In the genomic region with DNA sequence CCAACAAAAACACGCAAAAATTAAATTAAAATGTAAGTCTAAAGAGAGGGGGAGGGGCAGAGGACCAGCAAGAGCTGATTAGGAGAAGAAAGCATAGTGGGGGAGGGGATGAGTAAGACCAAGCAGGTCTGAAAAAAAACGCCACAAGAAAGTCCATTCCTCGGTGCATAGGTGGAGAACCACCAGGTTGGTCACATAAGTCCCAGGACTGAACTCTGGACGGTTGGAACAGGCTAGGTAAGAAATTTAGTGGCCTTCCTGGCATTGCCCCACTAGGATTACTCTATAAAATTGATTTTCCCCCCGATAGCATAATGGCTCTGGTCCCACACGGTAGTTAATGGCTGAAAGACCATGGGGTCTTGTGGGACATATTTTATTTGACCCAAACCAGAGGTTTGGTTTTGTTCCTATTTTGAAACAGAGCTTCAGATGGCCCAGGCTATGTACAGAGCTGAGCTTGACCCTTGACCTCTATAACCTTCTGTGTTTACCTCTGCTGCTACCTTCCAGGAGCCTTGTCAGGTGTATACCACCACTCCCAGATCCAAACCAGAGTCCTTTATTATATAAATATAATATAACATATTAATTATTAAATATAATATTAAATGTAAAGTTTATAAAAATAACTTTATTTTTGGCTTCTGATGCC, we compare ENCODE assay signal across 35 mouse cellular contexts. TPM values are rescaled to one million over a fixed set of nuclear protein-coding genes. Genes with fewer than 3 reads are reported as not detected.
DNase-seq lines count a peak whose midpoint lies in the region; ATAC-seq and TF ChIP-seq lines count a peak whose summit lies in the region.
"Had no signal": no experiment of that assay in that cellular context is flagged by ENCODE, and none has a peak within 500 bp of the region (broad histone marks: within the 10 kb centered on the region; RNA-seq: fewer than 3 reads in every experiment).

No protein-coding gene starts in this region.

- H3K9me3 ChIP-seq in intestine, embryonic 14.5 days (ENCODE audit: control insufficient read depth, low read length): no peaks in the 10 kb centered on the region
- H3K9me3 ChIP-seq in intestine, postnatal 0 days (ENCODE audit: control insufficient read depth): no peaks in the 10 kb centered on the region
- no peaks in the 10 kb centered on the region for H3K9me3 ChIP-seq in liver, embryonic 15.5 days (replicated peaks)
- no peaks in the 10 kb centered on the region for H3K9me3 ChIP-seq in forebrain, embryonic 16.5 days (ENCODE audit: control insufficient read depth, low read length)
- H3K9me3 ChIP-seq: forebrain, embryonic 13.5 days; hindbrain, embryonic 10.5 days; hindbrain, embryonic 15.5 days; lung, embryonic 15.5 days; midbrain, embryonic 10.5 days; midbrain, embryonic 15.5 days; neural tube, embryonic 15.5 days had no signal

- TF ChIP-seq CTCF in intestine, postnatal 0 days (IDR thresholded peaks at IDR 0.05; ENCODE audit: low read depth): no peak

- H3K4me2 ChIP-seq in intestine, embryonic 14.5 days (ENCODE audit: low read length): no peak overlapping the region
- H3K4me2 ChIP-seq in intestine, postnatal 0 days (replicated peaks; ENCODE audit: low read depth): no peak overlapping the region
- H3K4me2 ChIP-seq in liver, embryonic 15.5 days: no peak overlapping the region
- no peak overlapping the region for H3K4me2 ChIP-seq in forebrain, embryonic 16.5 days (ENCODE audit: low read length)
- H3K4me2 ChIP-seq: forebrain, embryonic 13.5 days; hindbrain, embryonic 15.5 days; lung, embryonic 15.5 days; midbrain, embryonic 15.5 days; neural tube, embryonic 15.5 days had no signal

- no peaks in the 10 kb centered on the region for H3K4me1 ChIP-seq in intestine, embryonic 14.5 days (replicated peaks; ENCODE audit: control insufficient read depth, insufficient read depth, low read length)
- H3K4me1 ChIP-seq in intestine, postnatal 0 days (replicated peaks; ENCODE audit: control insufficient read depth, insufficient read depth, low read length): no peaks in the 10 kb centered on the region
- no peaks in the 10 kb centered on the region for H3K4me1 ChIP-seq in liver, embryonic 15.5 days (replicated peaks)
- no peaks in the 10 kb centered on the region for H3K4me1 ChIP-seq in forebrain, embryonic 16.5 days (replicated peaks; ENCODE audit: control insufficient read depth, insufficient read depth, low read length)
- H3K4me1 ChIP-seq: forebrain, embryonic 13.5 days; hindbrain, embryonic 15.5 days; midbrain, embryonic 10.5 days; midbrain, embryonic 15.5 days; neural tube, embryonic 15.5 days had no signal

- no peaks in the 10 kb centered on the region for H3K36me3 ChIP-seq in intestine, embryonic 14.5 days (ENCODE audit: control insufficient read depth, insufficient read depth, low read length)
- H3K36me3 ChIP-seq in intestine, postnatal 0 days (ENCODE audit: control insufficient read depth, insufficient read depth): no peaks in the 10 kb centered on the region
- H3K36me3 ChIP-seq in liver, embryonic 15.5 days (replicated peaks): 0 out of 2 replicates have a peak, but pooled peaks cover under 1% of the 10 kb centered on the region
- H3K36me3 ChIP-seq in forebrain, embryonic 16.5 days (ENCODE audit: control insufficient read depth, insufficient read depth): no peaks in the 10 kb centered on the region
- H3K36me3 ChIP-seq: hindbrain, embryonic 10.5 days; hindbrain, embryonic 15.5 days; lung, embryonic 15.5 days; midbrain, embryonic 10.5 days; midbrain, embryonic 15.5 days; neural tube, embryonic 15.5 days had no signal

- 0 out of 2 replicates have a peak, but pooled peaks have one; percentile 36 for ATAC-seq in intestine, embryonic 14.5 days (replicated peaks; ENCODE audit: low FRiP score, low TSS enrichment, low read depth)
- no peak for ATAC-seq in intestine, postnatal 0 days
- ATAC-seq in liver, embryonic 15.5 days (ENCODE audit: insufficient read depth): peak; percentile 51
- no peak for ATAC-seq in forebrain, embryonic 16.5 days
- ATAC-seq: forebrain, embryonic 13.5 days; inflammation-experienced regulatory T-cells, adult 6 months; midbrain, embryonic 15.5 days had no signal

- no peak overlapping the region for H3K4me3 ChIP-seq in intestine, embryonic 14.5 days (ENCODE audit: low read depth, low read length)
- no peak overlapping the region for H3K4me3 ChIP-seq in intestine, postnatal 0 days (ENCODE audit: low read depth, low read length)
- H3K4me3 ChIP-seq in liver, embryonic 15.5 days (replicated peaks): no peak overlapping the region
- no peak overlapping the region for H3K4me3 ChIP-seq in forebrain, embryonic 16.5 days (replicated peaks; ENCODE audit: low read length)
- H3K4me3 ChIP-seq: forebrain, embryonic 13.5 days; gastrocnemius, adult 2 months; hindbrain, embryonic 10.5 days; hindbrain, embryonic 15.5 days; lung, embryonic 15.5 days; midbrain, embryonic 10.5 days; midbrain, embryonic 15.5 days; neural tube, embryonic 15.5 days had no signal

- no peaks in the 10 kb centered on the region for H3K27me3 ChIP-seq in intestine, embryonic 14.5 days (replicated peaks; ENCODE audit: control insufficient read depth, insufficient read depth, low read length)
- no peaks in the 10 kb centered on the region for H3K27me3 ChIP-seq in intestine, postnatal 0 days (replicated peaks; ENCODE audit: control insufficient read depth, insufficient read depth, low read length)
- peaks cover 11% of the 10 kb centered on the region for H3K27me3 ChIP-seq in liver, embryonic 15.5 days
- no peaks in the 10 kb centered on the region for H3K27me3 ChIP-seq in forebrain, embryonic 16.5 days (replicated peaks; ENCODE audit: control insufficient read depth, insufficient read depth, low read length)
- H3K27me3 ChIP-seq: hindbrain, embryonic 15.5 days; lung, embryonic 15.5 days; midbrain, embryonic 15.5 days had no signal

- H3K9ac ChIP-seq in intestine, embryonic 14.5 days (ENCODE audit: low read length): no peak overlapping the region
- no peak overlapping the region for H3K9ac ChIP-seq in intestine, postnatal 0 days (ENCODE audit: low read depth, low read length)
- H3K9ac ChIP-seq in liver, embryonic 15.5 days: no peak overlapping the region
- H3K9ac ChIP-seq in forebrain, embryonic 16.5 days (replicated peaks; ENCODE audit: low read depth, low read length): no peak overlapping the region
- H3K9ac ChIP-seq: forebrain, embryonic 13.5 days; hindbrain, embryonic 15.5 days; lung, embryonic 15.5 days; midbrain, embryonic 15.5 days; neural tube, embryonic 15.5 days had no signal

- H3K27ac ChIP-seq in intestine, embryonic 14.5 days (ENCODE audit: low read depth): no peak overlapping the region
- 0 out of 2 replicates have a peak overlapping the region, but pooled peaks have one; percentile 9 for H3K27ac ChIP-seq in intestine, postnatal 0 days (ENCODE audit: low read depth, low read length)
- peak overlapping the region; percentile 58; the same call in 1 of the 2 replicates for H3K27ac ChIP-seq in liver, embryonic 15.5 days (replicated peaks)
- H3K27ac ChIP-seq in forebrain, embryonic 16.5 days (ENCODE audit: low read length): no peak overlapping the region
- H3K27ac ChIP-seq: forebrain, embryonic 13.5 days; gastrocnemius, adult 2 months; hindbrain, embryonic 10.5 days; hindbrain, embryonic 15.5 days; lung, embryonic 15.5 days; midbrain, embryonic 10.5 days; midbrain, embryonic 15.5 days; neural tube, embryonic 15.5 days had no signal

- WGBS in intestine, embryonic 14.5 days: 79% methylated on average over 6 of the region's 6 CpGs
- 81% methylated on average over 6 of the region's 6 CpGs for WGBS in intestine, postnatal 0 days
- WGBS in liver, embryonic 15.5 days (ENCODE audit: insufficient replicate concordance): 49% methylated on average over 6 of the region's 6 CpGs
- WGBS in forebrain, embryonic 16.5 days: 76% methylated on average over 6 of the region's 6 CpGs

- DNase-seq in intestine, embryonic 14.5 days (ENCODE audit: low spot score): peak; percentile 50
- DNase-seq in yolk sac, embryonic 10.5 days (ENCODE audit: low spot score): peak; percentile 68
- DNase-seq in adrenal gland, postnatal 10 days: no peak
- no peak for DNase-seq in layer of hippocampus, postnatal 36 days
- DNase-seq: adrenal gland, postnatal 14 days; B cell, adult 2 months; cerebellum, adult 11 months; cerebellum, adult 9-10 months; cerebellum, postnatal 36 days; gastrocnemius, adult 2 months; heart, postnatal 14 days; left cerebral cortex, postnatal 4 days; right cerebral cortex, postnatal 4 days had no signal

RNA-seq across cellular contexts. Expression of gene Gstt3, which starts 8.0 kb away (rescaled TPM):
- 28.0 and 28.7 TPM in 2 replicates for polyA plus RNA-seq in intestine, embryonic 14.5 days (2014; fragmentation: Nextera tagmentation; extraction: Ambion mirVana)
- polyA plus RNA-seq in intestine, postnatal 0 days (2015; fragmentation: Nextera tagmentation; extraction: Ambion mirVana): 47.7 and 51.5 TPM in 2 replicates
- 14.9 and 15.4 TPM in 2 replicates for polyA plus RNA-seq in liver, embryonic 15.5 days (2015; fragmentation: Nextera tagmentation; extraction: Ambion mirVana)
- polyA plus RNA-seq in forebrain, embryonic 16.5 days (2015; fragmentation: Nextera tagmentation; extraction: Ambion mirVana): 0.77 and 1.2 TPM in 2 replicates
- total RNA-seq in adrenal gland, postnatal 10 days (2021): 10 to 100 TPM; 18.7 to 21.5 TPM
- 1 to 10 TPM; 1.4 to 3.2 TPM for total RNA-seq in layer of hippocampus, postnatal 36 days (2021)

RNA-seq across cellular contexts. Expression of gene Gm20441, which starts 8.5 kb away (rescaled TPM):
- polyA plus RNA-seq in intestine, embryonic 14.5 days (2014; fragmentation: Nextera tagmentation; extraction: Ambion mirVana): not detected in 2 replicates
- polyA plus RNA-seq in intestine, postnatal 0 days (2015; fragmentation: Nextera tagmentation; extraction: Ambion mirVana): 0.42 and 0.76 TPM in 2 replicates
- not detected in 2 replicates for polyA plus RNA-seq in liver, embryonic 15.5 days (2015; fragmentation: Nextera tagmentation; extraction: Ambion mirVana)
- not detected in 2 replicates for polyA plus RNA-seq in forebrain, embryonic 16.5 days (2015; fragmentation: Nextera tagmentation; extraction: Ambion mirVana)
- not detected for total RNA-seq in adrenal gland, postnatal 10 days (2021)
- not detected for total RNA-seq in layer of hippocampus, postnatal 36 days (2021)
- total RNA-seq: adrenal gland, postnatal 14 days; ES-E14; gastrocnemius, adult 2 months; gastrocnemius, postnatal 4 days; heart, adult 8-10 months; heart, postnatal 14 days; layer of hippocampus, adult 18-20 months; layer of hippocampus, postnatal 14 days; left cerebral cortex, postnatal 4 days; megakaryocyte progenitor cell, adult 5-6 weeks had no signal
- polyA plus RNA-seq: embryonic facial prominence, embryonic 11.5 days; forebrain, embryonic 13.5 days; frontal cortex, adult 2 months; heart, embryonic 14.5 days; hindbrain, embryonic 10.5 days; hindbrain, embryonic 15.5 days; inflammation-experienced regulatory T-cells, adult 6 months; kidney, embryonic 14.5 days; lung, embryonic 15.5 days; midbrain, embryonic 10.5 days; midbrain, embryonic 15.5 days; neural tube, embryonic 15.5 days; stomach, embryonic 14.5 days had no signal

RNA-seq across cellular contexts. Expression of gene Gstt1, which starts 9.2 kb away (rescaled TPM):
- 11.4 and 11.6 TPM in 2 replicates for polyA plus RNA-seq in intestine, embryonic 14.5 days (2014; fragmentation: Nextera tagmentation; extraction: Ambion mirVana)
- polyA plus RNA-seq in intestine, postnatal 0 days (2015; fragmentation: Nextera tagmentation; extraction: Ambion mirVana): 11.6 and 14.4 TPM in 2 replicates
- polyA plus RNA-seq in liver, embryonic 15.5 days (2015; fragmentation: Nextera tagmentation; extraction: Ambion mirVana): 108 and 151 TPM in 2 replicates
- 10.5 and 15.2 TPM in 2 replicates for polyA plus RNA-seq in forebrain, embryonic 16.5 days (2015; fragmentation: Nextera tagmentation; extraction: Ambion mirVana)
- total RNA-seq in adrenal gland, postnatal 10 days (2021): 10 to 100 TPM; 60.2 to 60.4 TPM
- 1 to 10 TPM; 4.6 to 6.1 TPM for total RNA-seq in layer of hippocampus, postnatal 36 days (2021)

RNA-seq across cellular contexts. Expression of gene Ddt, which starts 16.0 kb away (rescaled TPM):
- polyA plus RNA-seq in intestine, embryonic 14.5 days (2014; fragmentation: Nextera tagmentation; extraction: Ambion mirVana): 57.4 and 64.9 TPM in 2 replicates
- polyA plus RNA-seq in intestine, postnatal 0 days (2015; fragmentation: Nextera tagmentation; extraction: Ambion mirVana): 122 and 129 TPM in 2 replicates
- 185 and 204 TPM in 2 replicates for polyA plus RNA-seq in liver, embryonic 15.5 days (2015; fragmentation: Nextera tagmentation; extraction: Ambion mirVana)
- 55.9 and 57.0 TPM in 2 replicates for polyA plus RNA-seq in forebrain, embryonic 16.5 days (2015; fragmentation: Nextera tagmentation; extraction: Ambion mirVana)
- total RNA-seq in adrenal gland, postnatal 10 days (2021): 100 to 1,000 TPM; 173 to 204 TPM
- 10 to 100 TPM; 44.0 to 48.5 TPM for total RNA-seq in layer of hippocampus, postnatal 36 days (2021)

RNA-seq across cellular contexts. Expression of gene Cabin1, which starts 25.1 kb away (rescaled TPM):
- 39.7 and 47.2 TPM in 2 replicates for polyA plus RNA-seq in intestine, embryonic 14.5 days (2014; fragmentation: Nextera tagmentation; extraction: Ambion mirVana)
- polyA plus RNA-seq in intestine, postnatal 0 days (2015; fragmentation: Nextera tagmentation; extraction: Ambion mirVana): 14.1 and 15.6 TPM in 2 replicates
- 14.3 and 14.7 TPM in 2 replicates for polyA plus RNA-seq in liver, embryonic 15.5 days (2015; fragmentation: Nextera tagmentation; extraction: Ambion mirVana)
- 33.2 and 41.1 TPM in 2 replicates for polyA plus RNA-seq in forebrain, embryonic 16.5 days (2015; fragmentation: Nextera tagmentation; extraction: Ambion mirVana)
- total RNA-seq in adrenal gland, postnatal 10 days (2021): 10 to 100 TPM; 27.1 to 39.2 TPM
- 10 to 100 TPM; 58.5 to 73.4 TPM for total RNA-seq in layer of hippocampus, postnatal 36 days (2021)

Comparison
In these comparisons a context has a peak if more than half of its experiments do, and no peak if none do; other contexts are left out.
1. ATAC-seq: peak in intestine, embryonic 14.5 days (single experiment) and liver, embryonic 15.5 days (single experiment); none in intestine, postnatal 0 days (single experiment) and forebrain, embryonic 16.5 days (single experiment).
2. H3K27ac ChIP-seq: peak in intestine, postnatal 0 days (single experiment) and liver, embryonic 15.5 days (single experiment); none in intestine, embryonic 14.5 days (single experiment) and forebrain, embryonic 16.5 days (single experiment).
3. DNase-seq: peak in intestine, embryonic 14.5 days (single experiment) and yolk sac, embryonic 10.5 days (single experiment); none in adrenal gland, postnatal 10 days (single experiment) and layer of hippocampus, postnatal 36 days (0 of 2).